Mouse (Mus musculus): ENCODE results near the gene Ptbp3. TPM values are rescaled to one million over a fixed set of nuclear protein-coding genes. Genes with fewer than 3 reads are reported as not detected.

The Ptbp3 gene
- polyA plus RNA-seq, 1 experiment from 2014 or later = 20.1 TPM

DNA sequence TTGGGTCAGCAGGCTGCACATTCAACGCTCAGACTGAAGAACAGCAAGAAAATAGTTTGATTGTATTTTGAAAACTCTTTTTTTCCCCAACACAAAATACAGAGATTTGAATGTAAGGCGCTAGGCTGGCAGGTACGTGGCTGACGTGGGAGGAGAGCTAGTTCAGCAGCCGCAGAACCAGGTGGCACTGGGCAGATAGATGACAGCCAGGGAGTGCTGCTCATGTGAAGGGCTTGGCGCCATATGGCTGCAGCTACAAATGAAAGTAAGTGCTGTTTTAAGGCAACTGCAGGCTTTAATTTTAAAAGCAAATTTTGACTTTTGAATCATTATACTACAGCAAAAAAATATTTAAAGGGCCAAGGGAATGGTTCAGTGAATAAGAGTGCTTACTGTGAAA, 86.7 kb downstream of the Ptbp3 start:
- H3K9ac ChIP-seq = no peak overlapping the region
- no peak overlapping the region for H3K27ac ChIP-seq (replicated peaks)
- H3K27me3 ChIP-seq = no peaks in the 10 kb centered on the region
- no peak for ATAC-seq (ENCODE audit: low FRiP score, low read depth)
- 83% methylated on average over 6 of the region's 6 CpGs for WGBS
- no peaks in the 10 kb centered on the region for H3K4me1 ChIP-seq (replicated peaks)
- H3K9me3 ChIP-seq = no peaks in the 10 kb centered on the region
- no peak overlapping the region for H3K4me2 ChIP-seq
- H3K4me3 ChIP-seq = no peak overlapping the region
- H3K36me3 ChIP-seq = no peaks in the 10 kb centered on the region

DNA sequence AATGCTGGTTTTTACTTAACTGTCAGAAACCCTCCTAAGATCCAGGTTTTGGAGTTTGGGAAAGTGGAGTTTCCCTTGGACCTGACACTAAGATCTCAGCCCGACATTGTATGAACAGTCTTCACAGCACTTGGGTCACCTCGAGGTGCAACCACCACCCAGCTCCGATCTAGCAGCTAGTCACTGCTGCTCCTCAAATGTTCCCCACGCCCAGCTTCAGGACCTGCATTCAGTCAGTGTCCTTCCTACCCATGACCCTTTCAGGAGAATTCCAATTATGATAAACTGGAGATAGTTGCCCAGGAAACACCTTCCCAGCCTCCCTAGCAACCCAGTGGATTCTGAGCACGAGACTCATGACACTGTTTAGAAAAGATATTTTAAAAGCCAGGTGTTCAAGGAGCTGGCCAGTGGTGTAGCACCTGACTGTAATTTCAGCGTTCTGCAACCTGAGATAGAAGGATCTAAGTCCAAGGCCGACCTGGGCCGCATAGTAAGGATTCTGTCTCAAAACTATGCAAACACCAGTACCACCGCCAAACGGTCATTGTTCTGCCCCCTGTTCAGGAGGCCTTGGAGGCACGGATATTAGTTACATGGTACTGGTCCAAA, 87.9 kb downstream of the Ptbp3 start:
- no peak overlapping the region for H3K9ac ChIP-seq
- WGBS = 87% methylated on average over 11 of the region's 11 CpGs
- no peaks in the 10 kb centered on the region for H3K36me3 ChIP-seq
- ATAC-seq (ENCODE audit: low FRiP score, low read depth) = no peak
- H3K27ac ChIP-seq (replicated peaks) = no peak overlapping the region
- no peak overlapping the region for H3K4me3 ChIP-seq
- no peaks in the 10 kb centered on the region for H3K9me3 ChIP-seq
- no peaks in the 10 kb centered on the region for H3K4me1 ChIP-seq (replicated peaks)
- H3K27me3 ChIP-seq = no peaks in the 10 kb centered on the region
- H3K4me2 ChIP-seq = no peak overlapping the region

DNA sequence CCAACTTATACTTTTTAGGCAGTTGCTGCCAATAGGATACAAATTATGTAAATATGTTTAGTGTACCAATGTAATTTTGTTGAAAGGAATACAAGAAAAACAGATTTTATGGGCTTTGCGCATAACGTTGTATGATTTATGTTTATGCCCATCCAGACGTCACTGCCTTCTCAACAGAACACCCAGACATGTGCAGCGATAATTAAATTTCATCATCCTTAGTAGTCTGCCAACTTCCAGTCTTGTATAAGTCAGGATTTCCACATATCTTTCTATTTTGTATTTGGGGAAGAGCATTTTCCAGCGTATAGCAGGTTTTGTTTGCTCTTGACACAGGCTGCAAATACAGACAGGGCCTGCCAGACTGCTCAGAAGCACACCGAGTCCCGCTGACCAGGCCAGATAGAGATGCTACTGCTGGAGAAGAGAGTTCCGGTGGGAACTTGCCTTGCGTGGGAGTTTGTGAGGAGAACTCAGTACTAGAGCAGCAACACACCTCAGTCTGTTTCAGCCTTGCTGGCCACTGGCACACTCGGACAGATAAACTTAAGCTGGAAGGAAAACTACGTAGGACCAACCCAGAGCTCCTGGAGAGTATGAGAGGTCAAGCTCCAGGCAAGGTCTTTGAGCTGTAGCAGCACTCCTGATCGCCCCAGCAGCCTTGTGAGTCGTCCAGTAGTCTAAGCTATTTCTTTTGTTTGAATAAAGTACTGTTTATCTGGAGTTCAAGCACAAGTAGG, 89.8 kb downstream of the Ptbp3 start:
- WGBS = 85% methylated on average over 13 of the region's 13 CpGs
- no peak overlapping the region for H3K9ac ChIP-seq
- no peaks in the 10 kb centered on the region for H3K27me3 ChIP-seq
- no peak overlapping the region for H3K27ac ChIP-seq (replicated peaks)
- H3K4me1 ChIP-seq (replicated peaks) = no peaks in the 10 kb centered on the region
- ATAC-seq (ENCODE audit: low FRiP score, low read depth) = no peak
- no peak overlapping the region for H3K4me2 ChIP-seq
- H3K4me3 ChIP-seq = no peak overlapping the region
- no peaks in the 10 kb centered on the region for H3K9me3 ChIP-seq
- H3K36me3 ChIP-seq = no peaks in the 10 kb centered on the region

DNA sequence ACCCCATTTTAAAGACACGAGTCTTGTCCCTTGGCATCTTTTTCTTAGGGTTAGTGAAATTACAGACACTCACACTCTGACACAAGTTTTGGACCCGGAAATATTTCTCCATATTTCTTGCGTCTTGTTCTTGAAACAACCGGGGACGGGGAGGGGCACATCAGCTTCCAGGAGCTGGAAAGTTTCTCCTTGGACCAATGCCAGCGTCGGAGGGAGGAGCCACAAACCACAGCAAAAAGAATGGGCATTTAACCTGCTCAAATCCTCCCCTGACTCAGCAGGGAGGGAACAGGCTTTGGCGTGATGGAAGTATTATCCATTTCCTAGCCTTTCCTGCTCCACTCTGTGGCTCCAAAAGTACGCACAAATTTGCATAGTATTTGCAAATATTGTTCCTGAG, 91.2 kb downstream of the Ptbp3 start:
- WGBS = 47% methylated on average over 9 of the region's 9 CpGs
- no peaks in the 10 kb centered on the region for H3K9me3 ChIP-seq
- H3K4me2 ChIP-seq = no peak overlapping the region
- H3K36me3 ChIP-seq = no peaks in the 10 kb centered on the region
- H3K4me3 ChIP-seq = no peak overlapping the region
- H3K4me1 ChIP-seq (replicated peaks) = no peaks in the 10 kb centered on the region
- no peaks in the 10 kb centered on the region for H3K27me3 ChIP-seq
- H3K27ac ChIP-seq (replicated peaks) = no peak overlapping the region
- H3K9ac ChIP-seq = no peak overlapping the region
- no peak for ATAC-seq (ENCODE audit: low FRiP score, low read depth)

DNA sequence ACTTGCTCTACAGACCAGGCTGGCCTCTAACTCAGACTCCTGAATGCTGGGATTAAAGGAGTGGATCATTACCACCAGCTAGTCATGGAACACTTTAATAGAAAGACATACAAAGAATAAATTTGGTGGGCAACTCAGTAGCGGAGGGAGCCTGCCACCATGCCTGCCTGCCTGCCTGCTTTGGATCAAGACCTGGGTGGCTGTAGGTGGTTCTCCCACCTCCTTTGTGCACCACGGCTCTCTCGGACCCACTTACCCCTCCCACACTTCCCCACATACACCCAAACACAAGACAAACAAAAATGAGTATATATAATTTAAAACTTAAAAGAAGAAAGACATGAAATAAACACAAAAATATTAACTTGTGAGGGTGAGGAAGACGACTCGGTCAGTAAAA, 92.1 kb downstream of the Ptbp3 start:
- 94% methylated on average over 5 of the region's 5 CpGs for WGBS
- no peak for ATAC-seq (ENCODE audit: low FRiP score, low read depth)

DNA sequence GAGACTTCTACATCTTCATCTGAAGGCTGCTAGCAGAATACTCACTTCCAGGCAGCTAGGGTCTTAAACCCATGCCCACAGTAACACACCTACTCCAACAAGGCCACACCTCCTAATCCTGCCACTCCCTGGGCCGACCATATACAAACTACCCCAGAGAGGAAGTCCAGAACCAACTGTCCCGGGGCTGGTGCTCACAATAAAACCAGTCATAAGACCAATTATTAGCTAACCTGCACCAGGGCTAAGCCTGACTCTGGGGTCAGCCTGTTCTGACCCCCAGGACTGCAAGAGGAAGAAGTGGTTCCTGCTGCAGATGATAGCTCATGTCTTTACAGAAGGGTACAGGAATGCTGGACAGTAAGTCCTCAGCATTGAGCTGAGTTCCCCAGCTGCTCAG, 93.7 kb downstream of the Ptbp3 start:
- H3K36me3 ChIP-seq = no peaks in the 10 kb centered on the region
- H3K4me3 ChIP-seq = no peak overlapping the region
- 90% methylated on average over 2 of the region's 2 CpGs for WGBS
- no peak overlapping the region for H3K27ac ChIP-seq (replicated peaks)
- no peaks in the 10 kb centered on the region for H3K4me1 ChIP-seq (replicated peaks)
- H3K27me3 ChIP-seq = no peaks in the 10 kb centered on the region
- H3K9me3 ChIP-seq = no peaks in the 10 kb centered on the region
- no peak overlapping the region for H3K4me2 ChIP-seq
- ATAC-seq (ENCODE audit: low FRiP score, low read depth) = no peak
- no peak overlapping the region for H3K9ac ChIP-seq

More for the DNA sequence above, 92.1 kb downstream of the Ptbp3 start:
- Histone ChIP-seq H3K4me1 (replicated peaks) (no peaks in the 10 kb centered on the region), H3K9ac (no peak overlapping the region), H3K36me3 (no peaks in the 10 kb centered on the region), H3K9me3 (no peaks in the 10 kb centered on the region), H3K27me3 (no peaks in the 10 kb centered on the region), H3K4me3 (no peak overlapping the region), H3K27ac (replicated peaks) (no peak overlapping the region), H3K4me2 (no peak overlapping the region)

DNA sequence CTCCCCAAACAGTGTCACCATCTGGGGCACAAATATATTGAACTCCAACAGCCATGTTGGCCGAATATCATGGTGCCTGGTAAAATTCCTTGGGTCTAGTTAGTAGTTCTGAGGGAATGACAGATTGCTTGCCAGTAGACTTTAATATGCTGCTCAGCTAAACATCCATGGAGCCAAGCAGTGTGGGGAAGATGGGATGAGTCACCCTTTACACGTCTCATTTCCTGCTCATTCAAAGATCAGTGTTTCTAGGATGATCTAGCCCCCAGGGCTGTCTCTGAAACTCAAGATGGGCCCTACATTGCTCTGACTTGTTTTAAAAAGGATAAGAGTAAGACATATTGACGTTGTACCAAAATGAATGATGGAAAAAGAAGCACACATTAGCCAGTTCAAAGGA, 95.1 kb downstream of the Ptbp3 start:
- no peak overlapping the region for H3K27ac ChIP-seq (replicated peaks)
- H3K4me3 ChIP-seq = no peak overlapping the region
- no peak overlapping the region for H3K9ac ChIP-seq
- H3K4me2 ChIP-seq = no peak overlapping the region
- H3K4me1 ChIP-seq (replicated peaks) = no peaks in the 10 kb centered on the region
- H3K27me3 ChIP-seq = no peaks in the 10 kb centered on the region
- no peak for ATAC-seq (ENCODE audit: low FRiP score, low read depth)
- no peaks in the 10 kb centered on the region for H3K9me3 ChIP-seq
- WGBS = 81% methylated on average over 3 of the region's 3 CpGs
- H3K36me3 ChIP-seq = no peaks in the 10 kb centered on the region

DNA sequence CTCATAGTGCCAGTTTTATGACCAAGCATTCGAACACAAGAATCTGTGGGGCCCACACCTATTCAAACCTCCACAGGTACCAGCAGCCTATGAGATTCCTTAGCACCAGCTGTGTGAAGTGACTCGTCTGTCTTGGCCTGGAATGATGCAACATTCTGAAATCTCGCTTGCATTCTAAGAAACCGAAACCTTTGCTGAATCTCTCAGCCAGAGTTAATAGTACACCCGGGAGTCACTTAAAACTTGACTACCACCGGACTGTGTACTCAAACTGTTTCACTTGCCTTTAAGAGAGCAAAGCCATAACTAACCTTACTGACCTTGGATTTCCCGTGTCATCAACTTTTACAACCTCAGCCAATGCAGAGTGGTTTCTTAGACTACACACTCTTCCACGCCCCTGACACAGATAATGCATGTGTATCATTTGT, 96.6 kb downstream of the Ptbp3 start:
- H3K4me2 ChIP-seq = no peak overlapping the region
- H3K36me3 ChIP-seq = no peaks in the 10 kb centered on the region
- no peaks in the 10 kb centered on the region for H3K4me1 ChIP-seq (replicated peaks)
- H3K9ac ChIP-seq = no peak overlapping the region
- no peak for ATAC-seq (ENCODE audit: low FRiP score, low read depth)
- H3K4me3 ChIP-seq = no peak overlapping the region
- WGBS = 92% methylated on average over 8 of the region's 8 CpGs
- H3K27ac ChIP-seq (replicated peaks) = no peak overlapping the region
- H3K27me3 ChIP-seq = no peaks in the 10 kb centered on the region
- H3K9me3 ChIP-seq = no peaks in the 10 kb centered on the region

DNA sequence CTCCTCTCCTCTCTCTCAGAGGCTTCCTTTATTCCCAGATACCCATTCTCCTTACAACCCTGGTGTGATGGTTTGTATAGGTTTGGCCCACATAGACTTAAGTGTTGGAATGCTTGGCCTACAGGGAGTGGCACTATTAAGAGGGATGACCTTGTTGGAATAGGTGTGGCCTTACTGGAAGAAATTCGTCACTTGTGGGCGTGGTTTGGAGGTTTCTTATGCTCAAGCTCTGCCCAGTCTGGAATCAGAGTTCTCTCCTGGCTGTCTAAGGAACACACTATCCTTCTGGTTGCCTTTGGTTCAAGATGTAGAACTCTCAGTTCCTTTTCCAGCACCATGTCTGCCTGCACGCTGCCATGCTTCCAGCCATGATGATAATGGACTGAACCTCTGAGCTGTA, 98.3 kb downstream of the Ptbp3 start:
- no peak overlapping the region for H3K9ac ChIP-seq
- no peak for ATAC-seq (ENCODE audit: low FRiP score, low read depth)
- 88% methylated on average over 3 of the region's 3 CpGs for WGBS

DNA sequence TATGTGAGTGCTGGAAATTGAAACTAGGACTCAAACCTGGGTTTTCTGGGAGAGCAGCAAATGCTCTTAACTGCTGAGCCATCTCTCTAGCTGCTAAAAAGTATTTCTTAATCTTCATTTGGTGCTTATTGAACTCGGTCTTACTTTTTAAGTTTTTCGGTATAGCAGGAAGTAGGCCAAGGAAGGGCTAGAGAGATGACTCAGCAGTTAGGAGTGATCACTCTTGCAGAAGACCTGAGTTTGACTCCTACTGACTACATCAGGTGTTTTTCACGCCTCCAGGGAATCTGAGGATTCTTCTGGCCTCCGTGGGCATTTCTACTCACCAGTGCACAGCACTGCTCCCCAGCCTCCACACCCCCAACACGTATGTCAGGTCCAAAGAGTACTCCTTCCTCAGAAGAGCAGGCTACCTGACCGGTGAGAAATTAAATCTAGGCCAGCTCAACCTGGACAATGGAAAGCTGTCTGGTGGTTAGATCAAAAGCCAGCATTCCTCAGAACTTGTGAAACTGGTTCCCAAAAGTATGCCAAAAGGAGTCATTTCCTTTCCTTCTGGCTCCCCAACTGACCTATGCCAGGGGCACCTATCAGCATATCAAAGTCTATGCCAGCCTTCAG, 98.8 kb downstream of the Ptbp3 start:
- no peak overlapping the region for H3K4me2 ChIP-seq
- WGBS = 92% methylated on average over 6 of the region's 6 CpGs
- no peaks in the 10 kb centered on the region for H3K27me3 ChIP-seq
- no peak overlapping the region for H3K9ac ChIP-seq
- H3K9me3 ChIP-seq = no peaks in the 10 kb centered on the region
- H3K27ac ChIP-seq (replicated peaks) = no peak overlapping the region
- no peak for ATAC-seq (ENCODE audit: low FRiP score, low read depth)
- H3K4me1 ChIP-seq (replicated peaks) = no peaks in the 10 kb centered on the region
- no peak overlapping the region for H3K4me3 ChIP-seq
- no peaks in the 10 kb centered on the region for H3K36me3 ChIP-seq

More for the DNA sequence above, 98.3 kb downstream of the Ptbp3 start:
- no peaks in the 10 kb centered on the region for H3K9me3 ChIP-seq
- H3K4me3 ChIP-seq = no peak overlapping the region
- H3K27ac ChIP-seq (replicated peaks) = no peak overlapping the region
- no peaks in the 10 kb centered on the region for H3K36me3 ChIP-seq
- no peaks in the 10 kb centered on the region for H3K4me1 ChIP-seq (replicated peaks)
- no peak overlapping the region for H3K4me2 ChIP-seq
- no peaks in the 10 kb centered on the region for H3K27me3 ChIP-seq

DNA sequence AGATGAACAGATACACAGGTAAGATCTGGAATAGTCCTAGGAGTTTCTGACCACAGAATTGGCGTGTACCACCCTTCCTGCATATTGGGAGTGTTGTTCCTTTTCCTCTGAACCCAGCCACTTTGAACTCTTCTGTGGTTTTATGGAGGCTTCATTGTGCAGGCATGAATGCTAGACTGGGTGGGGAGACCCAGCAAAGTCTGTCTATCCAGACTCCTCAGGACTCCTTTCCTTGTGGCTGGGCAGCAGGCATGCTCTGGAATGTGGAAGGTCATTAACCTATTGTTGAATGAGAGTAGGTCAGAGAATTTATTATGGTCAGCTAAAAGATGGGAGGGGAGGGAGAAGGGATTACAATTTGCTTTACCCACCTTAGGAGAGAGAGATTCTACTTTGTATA, 101.9 kb downstream of the Ptbp3 start:
- no peaks in the 10 kb centered on the region for H3K27me3 ChIP-seq
- no peaks in the 10 kb centered on the region for H3K36me3 ChIP-seq
- 66% methylated on average over 1 of the region's 1 CpGs for WGBS
- no peak overlapping the region for H3K9ac ChIP-seq
- no peak for ATAC-seq (ENCODE audit: low FRiP score, low read depth)
- no peaks in the 10 kb centered on the region for H3K4me1 ChIP-seq (replicated peaks)
- no peaks in the 10 kb centered on the region for H3K9me3 ChIP-seq
- H3K4me2 ChIP-seq = no peak overlapping the region
- no peak overlapping the region for H3K4me3 ChIP-seq
- no peak overlapping the region for H3K27ac ChIP-seq (replicated peaks)

DNA sequence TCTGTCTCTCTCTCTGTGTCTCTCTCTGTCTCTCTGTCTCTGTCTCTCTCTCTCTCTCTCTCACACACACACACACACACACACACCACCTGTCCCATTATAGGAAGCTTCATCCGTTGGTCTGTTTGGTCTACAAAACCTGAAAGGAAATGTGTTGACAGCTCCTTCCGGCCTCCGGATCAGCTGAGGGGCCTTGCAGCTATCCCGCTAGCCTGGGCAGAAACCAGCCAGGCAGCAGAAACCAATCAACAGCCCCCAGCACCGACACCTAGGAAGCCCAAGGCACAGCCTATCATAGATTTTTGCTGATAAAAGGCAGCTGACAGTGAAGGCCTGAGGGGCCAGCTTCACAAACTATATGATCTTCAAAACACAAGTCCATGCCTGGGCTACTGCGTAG, 103.6 kb downstream of the Ptbp3 start:
- ATAC-seq (ENCODE audit: low FRiP score, low read depth) = no peak
- no peak overlapping the region for H3K4me2 ChIP-seq
- H3K27ac ChIP-seq (replicated peaks) = no peak overlapping the region
- no peak overlapping the region for H3K9ac ChIP-seq
- no peaks in the 10 kb centered on the region for H3K27me3 ChIP-seq
- whole genome bisulfite sequencing = 71% methylated on average over 6 of the region's 6 CpGs
- no peak overlapping the region for H3K4me3 ChIP-seq
- no peaks in the 10 kb centered on the region for H3K4me1 ChIP-seq (replicated peaks)
- H3K9me3 ChIP-seq = no peaks in the 10 kb centered on the region
- H3K36me3 ChIP-seq = no peaks in the 10 kb centered on the region

Measured in hindbrain, embryonic 15.5 days (tissue).